Mouse (Mus musculus) midbrain, postnatal 0 days (tissue): ENCODE results near the gene Kat8. TPM values are rescaled to one million over a fixed set of nuclear protein-coding genes. Genes with fewer than 3 reads are reported as not detected.

Source experiments
- ATAC-seq: fragments of 200-750 bp; cut with Nextera tagmentation; 2 replicates; pipeline ENCODE4 v1.8.0; 2017; ENCODE audit warnings: moderate number of reproducible peaks, mild to moderate bottlenecking, moderate TSS enrichment, moderate library complexity; ENCODE audit not compliant: low FRiP score
- DNase-seq: peaks from one replicate; pipeline ENCODE4 v3.0.0-alpha.2; 2015; ENCODE audit warnings: low spot score
- H3K27ac ChIP-seq: fragments of 300-500 bp; sonication (generic); 2 replicates; pipeline ENCODE4 v1.5.1; 2014; ENCODE audit warnings: low read depth, mild to moderate bottlenecking, low read length, mixed read lengths
- H3K27me3 ChIP-seq: fragments of 300-500 bp; sonication (generic); 2 replicates; pipeline ENCODE4 v1.6.1; 2014; ENCODE audit warnings: low read length, control low read depth, mixed read lengths; ENCODE audit not compliant: insufficient read depth
- H3K36me3 ChIP-seq: fragments of 300-500 bp; sonication (generic); 2 replicates; pipeline ENCODE4 v1.6.1; 2014; ENCODE audit warnings: low read length, control low read depth, mixed read lengths; ENCODE audit not compliant: insufficient read depth
- H3K4me1 ChIP-seq: fragments of 300-500 bp; sonication (generic); 2 replicates; pipeline ENCODE4 v1.6.1; 2014; ENCODE audit warnings: mild to moderate bottlenecking, control low read depth, antibody characterized with exemption, low read length, mixed read lengths; ENCODE audit not compliant: insufficient read depth
- H3K4me2 ChIP-seq: fragments of 300-500 bp; sonication (generic); 2 replicates; pipeline ENCODE4 v1.6.1; 2014; ENCODE audit warnings: low read depth, mild to moderate bottlenecking, low read length, mixed read lengths; ENCODE audit not compliant: poor library complexity, severe bottlenecking
- H3K4me3 ChIP-seq: fragments of 300-500 bp; sonication (generic); 2 replicates; pipeline ENCODE4 v1.5.1; 2014; ENCODE audit warnings: low read depth, mild to moderate bottlenecking, low read length, moderate library complexity
- H3K9ac ChIP-seq: fragments of 300-500 bp; sonication (generic); replicated peaks from 2 replicates; pipeline ENCODE4 v1.6.1; 2014; ENCODE audit warnings: mild to moderate bottlenecking, low read length, moderate library complexity, mixed read lengths; ENCODE audit not compliant: poor library complexity, severe bottlenecking
- H3K9me3 ChIP-seq: fragments of 300-500 bp; sonication (generic); 2 replicates; pipeline ENCODE4 v1.6.1; 2016; ENCODE audit warnings: low read length, control low read depth
- CTCF ChIP-seq: IDR thresholded peaks from 2 replicates; pipeline ENCODE4 v1.5.1; 2016; ENCODE audit warnings: antibody characterized with exemption, mild to moderate bottlenecking
- WGBS: fragments of 180-500 bp; shearing (Covaris S2); extraction: QIAGEN DNeasy Blood & Tissue Kit; methylation state at CpG from one replicate; pipeline ENCODE4 v1.1.7; 2014; 5-methylcytosine and 5-hydroxymethylcytosine counted together
- polyA plus RNA-seq: library from polyadenylated mRNA; unstranded; fragments of >200 nt; fragmentation: Nextera tagmentation; extraction: Ambion mirVana; gene quantifications from 2 replicates; pipeline ENCODE4 v1.2.1, GENCODE M21; 2015
- total RNA-seq: library from RNA; depleted of rRNA; stranded (reverse); fragments of >200 nt; gene quantifications from 2 replicates; pipeline ENCODE4 v1.2.3, GENCODE M21; 2014

Gene Kat8
- total and polyA plus RNA-seq, 2 experiments from 2014 or later: 28.1 to 34.8 TPM

- WGBS: 4% methylated on average over 20 of the region's 20 CpGs
- Histone ChIP-seq H3K27ac (peak overlapping the region; percentile 98), H3K4me1 (0 out of 2 replicates have a peak, but pooled peaks cover 9% of the 10 kb centered on the region), H3K27me3 (no peaks in the 10 kb centered on the region), H3K9ac (peak overlapping the region; percentile 95), H3K36me3 (peaks cover 22% of the 10 kb centered on the region), H3K4me3 (peak overlapping the region; percentile 92), H3K9me3 (no peaks in the 10 kb centered on the region), H3K4me2 (peak overlapping the region; percentile 74)
- DNase-seq: no peak
- no peak for TF ChIP-seq CTCF
- peak; percentile 42; the same call in 1 of the 2 replicates for ATAC-seq
Observed at GRCm38 (mm10) chr7:127874812-127875626, 37.3 kb upstream of the Kat8 start.

GRCm38 (mm10) chr7:127875627-127876001, 36.7 kb upstream of the Kat8 start:
- H3K9ac ChIP-seq: peak overlapping the region; percentile 95
- TF ChIP-seq CTCF: no peak
- under 1% methylated on average over 27 of the region's 43 CpGs for WGBS
- no peaks in the 10 kb centered on the region for H3K27me3 ChIP-seq
- H3K36me3 ChIP-seq: peaks cover 25% of the 10 kb centered on the region
- H3K27ac ChIP-seq: peak overlapping the region; percentile 98
- DNase-seq (peak; percentile 98), ATAC-seq (peak; percentile 96)
- H3K4me1 ChIP-seq: 0 out of 2 replicates have a peak, but pooled peaks cover 9% of the 10 kb centered on the region
- H3K4me3 ChIP-seq: peak overlapping the region; percentile 92
- peak overlapping the region; percentile 74 for H3K4me2 ChIP-seq
- H3K9me3 ChIP-seq: no peaks in the 10 kb centered on the region

DNA sequence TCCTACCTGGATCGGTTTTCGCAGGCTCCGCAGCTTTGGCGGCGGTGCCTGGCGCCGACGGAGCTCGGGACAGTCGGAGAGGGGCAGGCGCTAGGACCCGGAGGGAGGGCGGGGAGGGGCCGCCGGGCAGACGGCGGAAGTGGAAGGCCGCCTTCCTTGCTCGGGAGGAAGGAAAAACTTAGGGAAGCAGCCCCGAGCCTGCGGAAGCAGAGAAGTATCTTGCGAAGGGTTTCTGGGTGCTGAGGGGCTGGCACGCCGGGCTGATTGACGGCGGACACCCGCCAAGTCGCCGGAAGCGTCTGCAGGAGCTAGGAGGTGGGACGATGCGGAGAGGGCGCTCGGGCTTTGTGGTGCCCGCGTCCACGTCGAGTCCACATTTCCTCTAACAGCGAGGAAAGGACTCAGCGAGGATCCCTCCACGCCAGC, 36.3 kb upstream of the Kat8 start, which contains the start of gene Zfp646:
Zfp646 (plus strand) TSS at position 181 of the 426 bp plus-strand sequence.
- Histone ChIP-seq H3K27me3 (no peaks in the 10 kb centered on the region), H3K36me3 (peaks cover 28% of the 10 kb centered on the region), H3K4me3 (peak within 1 kb of the TSS; percentile 92), H3K27ac (peak within 1 kb of the TSS; percentile 98), H3K9me3 (no peaks in the 10 kb centered on the region), H3K4me1 (0 out of 2 replicates have a peak, but pooled peaks cover 9% of the 10 kb centered on the region), H3K4me2 (peak within 1 kb of the TSS; percentile 74), H3K9ac (peak within 1 kb of the TSS; percentile 95)
- under 1% methylated on average over 40 of the region's 41 CpGs for WGBS
- no peak for TF ChIP-seq CTCF
- ATAC-seq: peak; percentile 91
- DNase-seq: peak; percentile 88

DNA sequence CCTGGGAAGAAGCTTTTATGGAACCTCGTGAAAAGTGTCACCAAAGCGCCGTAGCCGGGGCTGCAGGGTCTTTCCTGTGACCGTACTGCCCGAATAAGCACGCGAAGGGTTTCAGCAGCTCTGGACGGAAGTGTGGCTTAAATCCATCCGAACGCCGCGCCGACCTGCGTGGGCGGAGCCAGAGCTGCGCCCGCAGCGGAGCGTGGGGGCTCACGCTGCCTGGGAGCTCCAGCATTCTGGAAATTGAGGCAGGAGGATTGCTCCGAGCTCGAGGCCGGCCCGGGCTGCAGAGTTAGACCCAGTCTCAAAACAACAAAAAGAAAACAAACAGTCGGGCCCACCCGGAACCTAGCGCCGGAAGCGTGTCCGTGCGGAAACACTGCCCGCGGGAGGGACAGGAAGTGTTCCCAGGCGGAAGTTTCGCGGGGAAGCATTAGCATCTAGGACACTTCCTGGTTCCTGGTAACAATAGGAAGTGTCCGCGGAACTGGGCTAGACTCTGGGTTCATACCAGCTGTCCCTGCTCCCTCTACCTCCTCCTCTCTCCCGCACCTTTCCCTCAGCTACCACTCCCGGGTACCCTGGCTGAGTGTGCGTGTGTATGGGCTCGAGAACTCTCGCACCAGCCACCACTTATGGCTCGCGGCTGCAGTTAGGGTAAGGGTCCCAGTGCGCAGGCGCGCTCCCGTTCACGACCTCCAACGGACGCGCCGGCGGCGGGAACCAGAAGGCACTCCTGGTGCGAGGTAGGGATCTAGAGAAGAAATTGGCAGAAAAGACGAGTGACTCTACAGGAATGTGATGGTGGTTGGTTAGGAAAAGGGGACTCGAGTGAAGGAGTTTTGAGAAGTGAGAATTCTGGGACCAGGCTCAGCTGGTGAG, 35.6 kb upstream of the Kat8 start, which contains the start of gene Zfp668:
Zfp668 (minus strand) TSS at position 362 of the 882 bp plus-strand sequence.
- DNase-seq (peak; percentile 98), ATAC-seq (peak; percentile 64)
- peak within 1 kb of the TSS; percentile 74 for H3K4me2 ChIP-seq
- H3K27ac ChIP-seq: peak within 1 kb of the TSS; percentile 98
- WGBS: under 1% methylated on average over 57 of the region's 60 CpGs
- H3K36me3 ChIP-seq: peaks cover 34% of the 10 kb centered on the region
- no peaks in the 10 kb centered on the region for H3K9me3 ChIP-seq
- H3K4me3 ChIP-seq: peak within 1 kb of the TSS; percentile 92
- no peaks in the 10 kb centered on the region for H3K27me3 ChIP-seq
- H3K9ac ChIP-seq: peak within 1 kb of the TSS; percentile 95
- TF ChIP-seq CTCF: peak; percentile 2; the same call in 1 of the 2 replicates
- H3K4me1 ChIP-seq: 0 out of 2 replicates have a peak, but pooled peaks cover 9% of the 10 kb centered on the region

DNA sequence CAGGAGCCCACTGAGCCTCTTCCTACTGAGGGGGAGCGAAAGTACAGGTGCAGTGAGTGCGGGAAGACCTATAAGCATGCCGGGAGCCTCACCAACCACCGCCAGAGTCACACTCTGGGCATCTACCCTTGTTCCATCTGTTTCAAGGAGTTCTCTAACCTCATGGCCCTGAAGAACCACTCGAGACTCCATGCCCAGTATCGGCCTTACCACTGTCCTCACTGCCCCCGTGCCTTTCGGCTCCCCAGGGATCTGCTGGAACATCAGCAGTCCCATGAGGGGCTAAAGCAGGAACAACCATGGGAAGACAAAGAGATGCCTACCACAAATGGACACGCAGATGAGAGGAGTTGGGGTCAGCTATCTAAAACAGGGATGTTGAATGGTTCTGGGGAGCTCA, 33.0 kb upstream of the Kat8 start:
- Histone ChIP-seq H3K27me3 (no peaks in the 10 kb centered on the region), H3K4me2 (no peak overlapping the region), H3K27ac (no peak overlapping the region), H3K4me1 (no peaks in the 10 kb centered on the region), H3K9ac (no peak overlapping the region), H3K36me3 (peaks cover 59% of the 10 kb centered on the region), H3K4me3 (no peak overlapping the region), H3K9me3 (no peaks in the 10 kb centered on the region)
- WGBS: 97% methylated on average over 9 of the region's 9 CpGs
- no peak for ATAC-seq
- DNase-seq: no peak
- TF ChIP-seq CTCF: no peak
